Mouse (Mus musculus): Measurements from ENCODE around the gene Zdhhc20.

DNA sequence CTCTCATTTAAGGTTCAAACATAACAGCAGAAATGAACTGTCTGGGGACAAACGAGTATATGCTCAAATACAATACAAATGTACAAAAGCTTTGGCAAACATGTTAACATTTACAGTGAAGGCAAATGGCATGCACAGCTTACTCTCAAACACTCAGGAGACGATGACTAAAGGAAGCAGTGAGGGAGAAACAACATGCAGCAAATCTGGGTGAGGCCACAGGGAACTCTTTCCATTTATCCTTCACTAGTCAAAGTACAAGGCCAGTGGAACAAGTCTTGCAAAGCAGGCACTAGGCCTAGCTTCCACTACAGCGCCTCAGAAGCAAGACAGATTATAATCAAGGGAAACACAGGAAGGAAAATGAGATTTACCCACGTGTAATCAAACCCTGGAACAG, 7.4 kb downstream of the Zdhhc20 start:
- TF ChIP-seq HCFC1 (IDR thresholded peaks at IDR 0.05; ENCODE audit: borderline replicate concordance, insufficient read depth, low read length) (no peak), ZC3H11A (IDR thresholded peaks at IDR 0.05; ENCODE audit: borderline replicate concordance, low read depth, low read length) (no peak)
